Mouse (Mus musculus) kidney, embryonic 14.5 days (tissue): ENCODE results near the gene Muc2. TPM values are rescaled to one million over a fixed set of nuclear protein-coding genes. Genes with fewer than 3 reads are reported as not detected.
"Not testable (repeated sequence)": the region's sequence is repeated elsewhere in the genome, so short reads cannot be mapped to it uniquely, and the experiment has no call there.

Experiments used
- ATAC-seq: fragments of 200-750 bp; cut with Nextera tagmentation; 2 replicates; pipeline ENCODE4 v1.8.0; 2017; ENCODE audit warnings: moderate number of reproducible peaks, mild to moderate bottlenecking, moderate TSS enrichment, moderate library complexity; ENCODE audit not compliant: low FRiP score, low TSS enrichment
- H3K27ac ChIP-seq: fragments of 300-500 bp; sonication (generic); 2 replicates; pipeline ENCODE4 v1.5.1; 2014; ENCODE audit warnings: low read depth, mild to moderate bottlenecking, low read length, moderate library complexity, mixed read lengths
- H3K27me3 ChIP-seq: fragments of 300-500 bp; sonication (generic); 2 replicates; pipeline ENCODE4 v1.6.1; 2014; ENCODE audit warnings: mild to moderate bottlenecking, low read length; ENCODE audit not compliant: control insufficient read depth, insufficient read depth
- H3K36me3 ChIP-seq: fragments of 300-500 bp; sonication (generic); 2 replicates; pipeline ENCODE4 v1.6.1; 2014; ENCODE audit warnings: low read length, mixed read lengths; ENCODE audit not compliant: control insufficient read depth, insufficient read depth
- H3K4me1 ChIP-seq: fragments of 300-500 bp; sonication (generic); 2 replicates; pipeline ENCODE4 v1.6.1; 2014; ENCODE audit warnings: low read length, mixed read lengths; ENCODE audit not compliant: control insufficient read depth, insufficient read depth
- H3K4me2 ChIP-seq: fragments of 300-500 bp; sonication (generic); replicated peaks from 2 replicates; pipeline ENCODE4 v1.6.1; 2014; ENCODE audit warnings: low read depth, mild to moderate bottlenecking, low read length
- H3K4me3 ChIP-seq: fragments of 300-500 bp; sonication (generic); 2 replicates; pipeline ENCODE4 v1.5.1; 2014; ENCODE audit warnings: mild to moderate bottlenecking, low read length
- H3K9ac ChIP-seq: fragments of 300-500 bp; sonication (generic); 2 replicates; pipeline ENCODE4 v1.6.1; 2014; ENCODE audit warnings: low read depth, mild to moderate bottlenecking, low read length, moderate library complexity
- H3K9me3 ChIP-seq: fragments of 300-500 bp; sonication (generic); 2 replicates; pipeline ENCODE4 v1.6.1; 2016; ENCODE audit warnings: low read length; ENCODE audit not compliant: control insufficient read depth
- WGBS: fragments of 180-500 bp; shearing (Covaris S2); extraction: QIAGEN DNeasy Blood & Tissue Kit; methylation state at CpG from one replicate; pipeline ENCODE4 v1.1.7; 2014; 5-methylcytosine and 5-hydroxymethylcytosine counted together
- polyA plus RNA-seq: library from polyadenylated mRNA; unstranded; fragments of >200 nt; fragmentation: Nextera tagmentation; extraction: Ambion mirVana; gene quantifications from 2 replicates; pipeline ENCODE4 v1.2.1, GENCODE M21; 2014

Gene Muc2
- polyA plus RNA-seq, 1 experiment from 2014 or later = 0.61 TPM

DNA sequence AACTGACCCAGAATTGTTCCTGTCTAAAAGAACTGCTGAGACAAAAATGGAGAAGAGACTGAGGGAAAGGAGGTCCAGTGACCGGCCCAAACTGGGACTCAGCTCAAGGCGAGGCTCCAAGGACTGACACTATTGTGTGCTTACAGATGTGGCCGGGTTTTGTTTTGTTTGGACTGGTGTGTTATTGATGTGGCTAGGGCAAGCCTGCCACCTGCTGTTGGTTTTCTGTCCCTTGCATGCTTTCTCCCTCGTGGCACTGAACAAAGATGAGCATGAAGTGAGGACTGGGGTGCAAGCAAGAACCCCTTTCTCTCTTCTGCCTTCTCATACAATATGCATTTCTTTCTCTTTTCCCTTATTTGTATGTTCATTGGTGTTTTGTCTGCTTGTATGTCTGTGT, 23.9 kb upstream of the Muc2 start:
- Histone ChIP-seq H3K4me2 (no peak overlapping the region), H3K4me3 (no peak overlapping the region), H3K4me1 (no peaks in the 10 kb centered on the region), H3K36me3 (no peaks in the 10 kb centered on the region), H3K9ac (no peak overlapping the region), H3K9me3 (no peaks in the 10 kb centered on the region), H3K27me3 (no peaks in the 10 kb centered on the region), H3K27ac (no peak overlapping the region)
- peak; percentile 64; the same call in 1 of the 2 replicates for ATAC-seq
- 13% methylated on average over 4 of the region's 4 CpGs for WGBS

DNA sequence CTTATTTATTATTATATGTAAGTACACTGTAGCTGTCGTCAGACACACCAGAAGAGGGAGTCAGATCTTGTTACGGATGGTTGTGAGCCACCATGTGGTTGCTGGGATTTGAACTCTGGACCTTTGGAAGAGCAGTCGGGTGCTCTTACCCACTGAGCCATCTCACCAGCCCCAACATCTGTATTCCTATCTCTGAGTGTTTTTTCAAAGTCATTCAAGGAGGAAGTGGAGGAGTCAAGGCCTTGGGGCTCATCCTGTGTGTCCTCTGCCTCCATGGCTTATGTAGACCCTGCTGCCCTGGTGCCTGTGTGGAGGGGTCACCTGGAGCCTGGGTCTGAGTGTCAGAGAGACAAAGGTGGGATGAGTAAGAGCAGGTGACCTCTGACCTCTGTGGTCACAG, 21.0 kb upstream of the Muc2 start:
- H3K4me1 ChIP-seq, H3K9ac ChIP-seq, H3K27ac ChIP-seq, H3K4me2 ChIP-seq, ATAC-seq, H3K36me3 ChIP-seq, H3K4me3 ChIP-seq, H3K27me3 ChIP-seq, H3K9me3 ChIP-seq: not testable (repeated sequence)
- WGBS = 76% methylated on average over 3 of the region's 3 CpGs

DNA sequence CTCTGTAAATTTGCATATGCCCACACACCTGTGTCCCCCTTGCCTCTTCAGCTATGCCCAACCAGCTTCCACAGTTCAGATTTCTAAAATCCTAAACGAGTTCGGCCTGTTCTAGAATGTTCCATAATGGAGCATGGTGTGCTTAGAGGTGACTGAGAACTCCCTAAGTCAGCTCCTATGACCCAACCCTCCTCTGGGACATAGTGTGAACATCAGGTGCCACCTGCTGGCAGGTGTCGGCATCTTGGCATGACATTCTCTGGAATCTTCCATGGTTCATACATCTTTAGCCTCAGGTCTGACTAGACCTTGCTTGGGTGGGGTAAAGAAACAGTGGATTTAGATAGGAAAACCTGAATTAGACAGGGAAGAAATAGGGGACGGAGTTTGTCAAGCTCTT, 19.1 kb upstream of the Muc2 start:
- no peak overlapping the region for H3K4me2 ChIP-seq
- ATAC-seq = no peak
- no peak overlapping the region for H3K27ac ChIP-seq

DNA sequence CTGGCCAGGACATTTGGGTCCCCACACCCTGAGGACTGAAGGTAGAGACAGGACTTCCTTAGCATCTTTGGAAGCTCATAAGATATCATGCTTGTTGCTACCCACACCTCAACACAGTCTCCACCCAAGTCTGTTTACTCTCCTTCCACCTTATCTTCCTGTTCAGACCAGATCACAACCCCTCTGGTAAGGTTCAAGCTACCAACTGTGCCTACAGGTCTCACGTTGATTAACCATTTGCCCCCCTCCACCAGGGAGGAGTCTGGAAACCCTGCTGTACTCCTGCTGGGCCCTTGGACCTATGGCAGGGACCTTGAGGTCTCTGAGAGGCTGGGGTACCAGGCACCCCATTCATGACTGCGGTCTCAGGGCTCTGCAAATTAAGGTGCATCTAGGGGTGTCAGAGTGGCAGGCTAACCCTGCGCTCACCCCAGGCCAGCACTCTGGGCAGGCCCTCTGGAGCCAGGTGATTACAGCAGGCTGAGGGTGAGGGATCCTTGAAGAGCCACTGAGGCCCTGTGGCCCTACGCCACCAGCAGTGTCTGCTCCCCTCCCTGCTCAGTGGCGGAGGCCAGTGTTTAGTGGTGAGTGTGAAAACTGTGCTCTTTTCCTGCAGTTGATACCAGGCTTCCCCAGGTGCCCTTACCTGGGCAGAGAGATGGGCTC, 18.4 kb upstream of the Muc2 start:
- Histone ChIP-seq H3K4me1 (no peaks in the 10 kb centered on the region), H3K9ac (no peak overlapping the region; the same call in 1 of the 2 replicates), H3K4me2 (no peak overlapping the region), H3K4me3 (no peak overlapping the region), H3K27me3 (no peaks in the 10 kb centered on the region), H3K9me3 (no peaks in the 10 kb centered on the region), H3K27ac (no peak overlapping the region), H3K36me3 (no peaks in the 10 kb centered on the region)
- 85% methylated on average over 5 of the region's 5 CpGs for WGBS
- no peak for ATAC-seq

More for the DNA sequence above, 19.1 kb upstream of the Muc2 start:
- H3K9ac ChIP-seq = no peak overlapping the region
- no peaks in the 10 kb centered on the region for H3K4me1 ChIP-seq
- H3K9me3 ChIP-seq = no peaks in the 10 kb centered on the region
- H3K36me3 ChIP-seq = no peaks in the 10 kb centered on the region
- H3K4me3 ChIP-seq = no peak overlapping the region
- no peaks in the 10 kb centered on the region for H3K27me3 ChIP-seq
- 84% methylated on average over 4 of the region's 4 CpGs for WGBS

DNA sequence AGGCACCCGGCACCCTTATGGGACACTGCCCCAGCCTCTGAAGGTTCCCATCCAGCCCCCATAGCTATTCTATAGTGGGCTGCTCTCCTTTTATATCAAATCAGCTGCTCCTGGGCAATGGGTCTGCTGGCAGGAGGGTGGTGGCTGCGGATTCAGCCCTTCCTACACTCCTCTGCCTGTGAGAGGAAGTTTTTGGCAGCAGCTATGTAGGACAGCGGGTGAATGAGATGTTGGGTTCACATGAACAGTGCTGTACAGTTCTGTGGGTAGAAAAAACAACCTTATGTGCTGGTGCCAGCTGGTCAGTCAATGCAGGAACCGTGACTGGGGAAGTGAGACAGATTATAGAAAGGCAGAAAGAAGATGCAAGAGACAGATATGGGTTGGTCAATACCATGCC, 11.2 kb upstream of the Muc2 start:
- Histone ChIP-seq H3K4me2 (no peak overlapping the region), H3K9me3 (no peaks in the 10 kb centered on the region), H3K9ac (no peak overlapping the region), H3K27me3 (no peaks in the 10 kb centered on the region), H3K27ac (no peak overlapping the region), H3K36me3 (no peaks in the 10 kb centered on the region), H3K4me1 (no peaks in the 10 kb centered on the region), H3K4me3 (no peak overlapping the region)
- WGBS = 81% methylated on average over 4 of the region's 4 CpGs
- ATAC-seq = no peak

DNA sequence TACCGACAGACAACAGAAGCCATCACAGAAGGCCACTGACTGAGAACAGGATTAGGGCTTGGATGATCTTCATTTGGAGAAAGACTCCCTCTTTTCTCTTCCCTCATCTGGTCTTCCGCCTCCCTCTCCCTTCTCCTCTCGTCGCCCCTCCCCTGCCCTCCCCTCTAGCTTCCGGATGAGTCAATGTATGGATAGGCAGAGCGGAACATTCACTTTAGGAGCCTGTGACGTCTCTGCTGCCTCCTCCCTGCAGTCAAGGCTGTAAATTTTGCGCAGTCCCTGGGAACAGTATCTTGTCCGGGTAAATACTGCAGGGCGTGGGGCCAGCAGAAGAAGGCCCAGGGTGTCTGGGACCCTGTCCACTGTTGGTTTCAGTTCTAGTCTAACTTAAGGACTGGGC, 2.8 kb upstream of the Muc2 start:
- H3K27me3 ChIP-seq = no peaks in the 10 kb centered on the region
- no peaks in the 10 kb centered on the region for H3K36me3 ChIP-seq
- H3K9ac ChIP-seq = no peak overlapping the region
- no peaks in the 10 kb centered on the region for H3K9me3 ChIP-seq
- H3K27ac ChIP-seq = no peak overlapping the region
- 0 out of 2 replicates have a peak, but pooled peaks cover 8% of the 10 kb centered on the region for H3K4me1 ChIP-seq
- WGBS = 27% methylated on average over 10 of the region's 10 CpGs
- no peak for ATAC-seq
- H3K4me2 ChIP-seq = no peak overlapping the region
- H3K4me3 ChIP-seq = no peak overlapping the region

DNA sequence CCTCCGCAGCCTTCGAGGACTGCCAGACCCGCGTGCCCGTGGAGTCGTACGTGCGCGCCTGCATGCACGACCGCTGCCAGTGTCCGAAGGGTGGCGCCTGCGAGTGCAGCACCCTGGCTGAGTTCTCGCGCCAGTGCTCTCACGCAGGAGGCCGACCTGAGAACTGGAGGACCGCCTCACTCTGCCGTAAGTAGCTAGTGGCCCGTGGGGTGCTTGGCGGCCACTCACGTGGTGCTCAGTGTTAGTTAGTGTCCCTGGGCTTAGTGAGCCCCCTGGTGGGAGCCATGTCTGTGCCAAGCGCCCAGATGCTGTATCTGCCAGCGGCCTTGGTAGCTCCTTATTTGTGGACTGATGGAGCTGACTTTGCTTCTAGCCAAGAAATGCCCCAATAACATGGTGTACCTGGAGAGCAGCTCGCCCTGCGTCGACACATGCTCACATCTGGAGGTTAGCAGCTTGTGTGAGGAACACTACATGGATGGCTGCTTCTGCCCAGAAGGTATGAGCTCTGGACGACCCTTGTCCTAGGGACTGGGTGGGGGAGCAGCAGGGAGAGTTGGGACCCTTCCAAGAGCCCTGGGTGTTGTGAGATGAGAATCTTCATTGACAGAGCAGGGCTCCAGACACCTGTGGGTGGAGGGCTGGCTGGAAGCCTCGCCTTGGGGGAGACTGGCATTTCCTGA, 3.6 kb downstream of the Muc2 start:
- no peaks in the 10 kb centered on the region for H3K36me3 ChIP-seq
- H3K4me2 ChIP-seq = peak overlapping the region; percentile 43
- peak overlapping the region; percentile 7; the same call in 1 of the 2 replicates for H3K4me3 ChIP-seq
- no peaks in the 10 kb centered on the region for H3K4me1 ChIP-seq
- peak; percentile 68; the same call in 1 of the 2 replicates for ATAC-seq
- WGBS = 57% methylated on average over 30 of the region's 30 CpGs
- H3K9ac ChIP-seq = 0 out of 2 replicates have a peak overlapping the region, but pooled peaks have one; percentile 18
- H3K27ac ChIP-seq = no peak overlapping the region
- H3K27me3 ChIP-seq = no peaks in the 10 kb centered on the region
- H3K9me3 ChIP-seq = no peaks in the 10 kb centered on the region

DNA sequence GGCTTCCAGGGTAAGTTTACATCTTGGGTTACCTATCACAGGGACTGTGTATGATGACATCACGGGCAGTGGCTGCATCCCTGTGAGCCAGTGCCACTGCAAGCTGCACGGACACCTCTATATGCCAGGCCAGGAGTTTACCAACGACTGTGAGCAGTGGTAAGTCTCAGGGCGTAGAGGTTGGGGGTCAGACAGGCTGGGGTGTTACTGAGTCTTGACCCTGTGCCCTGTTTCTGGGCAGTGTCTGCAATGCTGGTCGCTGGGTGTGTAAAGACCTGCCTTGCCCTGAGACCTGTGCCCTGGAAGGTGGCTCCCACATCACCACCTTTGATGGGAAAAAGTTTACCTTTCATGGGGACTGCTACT, 4.1 kb downstream of the Muc2 start:
- Histone ChIP-seq H3K4me2 (no peak overlapping the region), H3K9me3 (no peaks in the 10 kb centered on the region), H3K27ac (no peak overlapping the region), H3K4me3 (no peak overlapping the region), H3K9ac (no peak overlapping the region), H3K27me3 (no peaks in the 10 kb centered on the region), H3K36me3 (no peaks in the 10 kb centered on the region), H3K4me1 (no peaks in the 10 kb centered on the region)
- peak; percentile 54; the same call in 1 of the 2 replicates for ATAC-seq
- WGBS = 76% methylated on average over 5 of the region's 5 CpGs

DNA sequence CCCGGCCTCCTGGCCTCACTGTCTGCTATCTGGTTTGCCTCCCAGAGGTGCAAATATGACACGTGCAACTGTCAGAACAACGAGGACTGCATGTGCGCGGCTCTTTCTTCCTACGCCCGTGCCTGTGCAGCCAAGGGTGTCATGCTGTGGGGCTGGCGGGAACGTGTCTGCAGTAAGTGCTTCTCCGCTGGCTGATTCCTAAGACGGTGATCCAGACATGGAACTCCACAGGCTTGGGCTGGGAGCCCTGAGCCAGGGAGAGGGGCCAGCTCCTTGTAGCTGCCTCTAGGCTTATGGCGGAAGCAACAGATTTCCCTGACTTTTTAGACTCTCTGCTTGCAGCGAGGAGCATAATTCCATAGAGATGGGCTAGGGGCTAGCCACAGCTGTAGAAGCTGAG, 6.4 kb downstream of the Muc2 start:
- no peaks in the 10 kb centered on the region for H3K36me3 ChIP-seq
- no peak for ATAC-seq
- H3K4me2 ChIP-seq = no peak overlapping the region
- no peaks in the 10 kb centered on the region for H3K27me3 ChIP-seq
- no peaks in the 10 kb centered on the region for H3K9me3 ChIP-seq
- WGBS = 67% methylated on average over 13 of the region's 13 CpGs
- H3K9ac ChIP-seq = no peak overlapping the region
- no peak overlapping the region for H3K27ac ChIP-seq
- no peaks in the 10 kb centered on the region for H3K4me1 ChIP-seq
- no peak overlapping the region for H3K4me3 ChIP-seq
